Mouse (Mus musculus) A20 (cell line): ENCODE results near the gene 1700011L22Rik.

Experiments
- DNase-seq: peaks from one replicate; pipeline ENCODE4 v3.0.0-alpha.2; 2011; ENCODE audit warnings: low read depth, low spot score

Gene 1700011L22Rik

DNA sequence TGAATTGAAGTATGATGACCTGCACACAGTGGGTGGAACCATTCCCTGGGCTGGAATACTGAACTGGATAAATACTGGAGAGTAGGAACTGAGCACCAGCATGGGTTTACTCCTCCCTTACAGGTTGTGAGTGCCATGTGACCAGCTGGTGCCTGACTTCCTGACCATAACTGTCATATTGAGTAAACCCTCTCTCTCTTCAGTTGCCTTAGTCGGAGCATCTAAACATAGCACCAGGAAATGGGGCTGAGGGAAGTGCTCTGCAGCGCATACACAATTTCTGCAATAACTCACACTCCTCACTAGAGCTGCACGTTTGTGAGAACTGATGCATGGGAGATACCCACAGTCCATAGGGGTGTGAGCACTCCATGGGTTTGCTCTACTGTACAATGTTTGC is 9.1 kb downstream of the 1700011L22Rik start:
- DNase-seq, result no peak

DNA sequence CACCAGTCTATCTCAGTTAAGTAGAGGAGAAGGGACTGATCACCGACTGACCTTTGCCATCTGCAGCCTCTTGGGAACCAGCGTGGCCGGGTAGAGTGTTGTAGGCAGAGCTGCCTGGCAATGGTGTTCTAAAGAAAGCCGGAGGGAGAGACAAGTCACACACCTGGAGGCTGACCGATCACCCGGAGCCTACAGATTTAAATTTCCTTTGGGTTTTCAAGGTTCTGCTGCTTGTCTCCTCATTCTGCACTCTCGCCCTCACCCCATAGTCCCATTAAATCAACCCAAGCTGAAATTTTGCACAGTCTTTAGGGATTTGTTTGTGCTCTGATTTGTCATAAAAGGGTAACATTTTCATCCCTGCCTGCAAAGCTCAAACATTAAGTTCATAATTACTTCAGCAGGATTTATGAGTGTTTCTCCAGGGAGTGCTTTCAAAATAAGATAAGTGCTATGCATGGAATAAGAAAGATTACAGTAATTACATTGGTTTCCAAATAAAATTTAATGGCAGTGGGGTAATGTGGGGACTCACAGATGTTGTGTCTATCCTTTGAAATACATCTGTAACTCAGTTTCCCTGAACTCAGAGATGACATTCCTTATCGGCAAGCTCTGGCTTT is 19.0 kb downstream of the 1700011L22Rik start:
- no peak for DNase-seq

DNA sequence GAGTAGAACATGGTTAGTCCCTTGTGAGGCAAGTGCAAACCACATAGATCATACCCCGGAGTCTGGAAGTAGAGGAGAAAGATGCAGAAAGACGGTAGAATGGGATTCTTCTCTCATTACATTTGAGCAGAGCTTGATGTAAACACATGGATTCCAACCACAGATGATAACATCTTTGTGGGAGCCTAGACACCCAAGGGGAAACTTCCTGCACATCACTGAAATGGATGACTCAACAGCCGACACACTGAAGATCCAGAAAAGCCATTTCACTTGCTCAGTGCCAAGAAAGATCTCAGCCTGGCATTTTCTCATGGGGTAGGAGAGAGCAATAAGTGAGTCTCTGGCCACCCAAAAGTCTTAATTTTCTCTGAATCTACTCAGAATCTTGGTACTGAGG is 20.5 kb downstream of the 1700011L22Rik start:
- DNase-seq, result no peak

DNA sequence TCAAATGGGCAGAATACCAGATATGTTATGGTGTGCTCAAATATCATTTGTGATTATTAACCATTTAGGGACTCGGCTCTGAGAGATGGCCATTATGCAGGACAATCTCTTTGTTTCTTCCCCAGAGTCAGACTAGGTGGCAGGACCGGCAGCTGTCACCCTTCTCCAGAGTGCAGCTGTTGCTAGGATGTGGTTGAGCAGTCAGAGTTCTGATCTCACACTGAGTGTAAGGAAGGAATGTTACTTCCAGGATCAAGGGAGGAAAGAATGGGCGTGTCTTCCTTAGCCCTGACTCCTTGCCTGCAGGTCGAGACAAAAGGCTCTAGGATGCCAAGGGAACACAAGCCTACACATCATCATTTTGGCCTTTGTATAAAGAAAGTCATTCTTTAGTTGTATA is 21.2 kb downstream of the 1700011L22Rik start:
- DNase-seq, result no peak

DNA sequence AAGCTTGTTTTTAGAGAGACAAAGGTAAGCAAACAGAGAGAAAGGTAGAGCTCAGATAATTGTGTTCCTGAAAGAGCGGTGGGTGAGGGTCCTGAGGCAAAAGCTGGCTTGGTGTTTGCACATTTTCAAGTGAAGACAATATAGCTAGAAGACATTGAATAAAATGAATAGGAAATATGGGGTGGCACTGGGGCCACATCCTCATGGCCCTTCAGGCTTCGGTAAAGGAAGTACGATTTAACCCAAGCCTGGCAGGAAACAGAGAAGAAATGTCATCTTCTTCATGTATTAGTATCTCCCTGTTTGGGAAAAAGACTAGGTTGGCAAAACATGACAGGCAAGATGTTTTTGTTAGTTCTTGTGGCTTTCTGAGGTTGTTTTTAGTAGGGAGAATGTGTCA is 22.3 kb downstream of the 1700011L22Rik start:
- no peak for DNase-seq

DNA sequence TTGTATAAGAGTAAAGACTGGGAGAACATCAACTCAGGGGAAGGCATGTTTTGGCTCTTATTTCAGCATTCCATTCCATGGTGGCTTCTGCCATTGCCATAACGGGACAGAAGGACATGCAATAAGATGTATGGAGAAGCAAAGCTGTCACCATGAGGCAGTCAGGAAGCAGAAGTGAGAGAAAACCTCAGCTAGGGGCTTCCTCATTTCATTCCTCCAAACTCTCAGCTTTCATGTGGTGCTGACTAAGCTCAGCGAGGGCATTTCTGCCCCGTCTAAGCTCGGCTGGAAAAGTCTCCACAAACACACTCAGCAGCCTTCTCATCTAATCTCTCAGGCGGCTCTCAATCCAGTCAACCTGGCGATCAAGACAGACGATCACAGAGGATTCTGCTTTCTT is 22.8 kb downstream of the 1700011L22Rik start:
- DNase-seq, result peak; percentile 70

DNA sequence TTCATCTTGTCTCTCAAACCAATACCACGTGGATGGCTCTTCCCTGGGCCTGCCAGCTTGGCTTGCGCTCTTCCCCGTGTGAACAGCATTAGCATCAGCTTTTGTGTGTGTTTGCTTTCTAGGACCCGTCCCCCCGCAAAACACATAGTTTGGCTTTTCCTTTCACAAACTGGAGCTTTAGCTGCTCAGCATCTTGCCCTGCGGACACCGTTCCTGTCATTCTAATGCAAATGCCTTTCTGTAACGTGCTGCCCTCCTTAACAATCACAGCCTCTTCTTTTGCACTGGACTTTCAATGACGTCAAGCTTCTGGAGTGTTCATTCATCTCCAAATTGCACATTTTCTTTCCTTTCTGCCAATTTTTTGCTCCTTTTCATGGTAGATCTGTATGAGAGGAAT is 24.0 kb downstream of the 1700011L22Rik start:
- no peak for DNase-seq

DNA sequence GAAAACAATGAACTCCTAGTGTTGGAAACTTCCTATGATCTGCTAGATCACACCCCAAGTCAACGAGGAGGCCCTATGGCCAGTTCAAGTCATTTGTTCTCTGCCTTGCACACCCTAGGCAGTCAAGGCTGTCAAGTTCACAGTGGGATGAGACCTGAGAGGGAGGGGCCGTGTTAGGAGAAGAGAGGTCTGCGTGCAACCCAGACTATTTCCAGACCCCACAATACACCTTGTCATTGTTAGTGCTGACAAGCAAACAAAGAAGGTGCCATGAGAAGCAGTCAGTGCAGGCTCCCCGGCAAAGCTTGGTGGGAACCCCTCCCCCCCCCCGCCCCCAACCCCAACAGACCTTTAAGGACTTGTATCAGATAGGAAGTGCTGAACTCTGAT is 25.6 kb downstream of the 1700011L22Rik start:
- DNase-seq, result no peak

DNA sequence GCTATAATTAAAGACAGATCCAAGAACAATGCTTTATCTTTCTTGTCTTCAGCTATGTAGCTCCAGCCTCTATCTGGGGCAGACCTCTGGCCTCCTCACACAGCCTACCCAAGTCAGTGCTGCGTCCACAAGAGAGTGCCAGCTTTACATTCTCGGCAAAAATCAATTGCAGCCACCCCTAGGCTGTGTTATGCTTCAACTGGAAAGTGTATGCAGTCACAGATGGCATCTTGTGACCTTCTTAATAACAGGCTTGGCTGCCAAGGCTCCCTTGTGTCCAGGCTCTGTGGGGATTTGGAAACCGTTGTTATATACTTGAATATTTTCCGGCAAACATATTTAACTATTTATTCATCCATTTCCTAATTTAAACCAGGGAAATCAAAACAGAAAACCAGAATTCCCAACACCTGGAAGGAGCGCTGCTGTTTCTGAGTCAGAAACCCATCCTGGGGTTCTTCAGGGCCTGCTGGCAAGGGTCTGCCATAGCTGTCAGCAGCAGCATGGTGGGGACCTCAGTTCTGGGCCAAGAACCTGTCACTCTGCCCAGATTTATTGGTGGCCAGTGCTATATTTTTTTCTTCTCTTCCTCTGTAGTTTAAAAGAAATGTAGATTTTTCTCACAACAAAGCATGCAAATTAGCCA is 26.1 kb downstream of the 1700011L22Rik start:
- no peak for DNase-seq

DNA sequence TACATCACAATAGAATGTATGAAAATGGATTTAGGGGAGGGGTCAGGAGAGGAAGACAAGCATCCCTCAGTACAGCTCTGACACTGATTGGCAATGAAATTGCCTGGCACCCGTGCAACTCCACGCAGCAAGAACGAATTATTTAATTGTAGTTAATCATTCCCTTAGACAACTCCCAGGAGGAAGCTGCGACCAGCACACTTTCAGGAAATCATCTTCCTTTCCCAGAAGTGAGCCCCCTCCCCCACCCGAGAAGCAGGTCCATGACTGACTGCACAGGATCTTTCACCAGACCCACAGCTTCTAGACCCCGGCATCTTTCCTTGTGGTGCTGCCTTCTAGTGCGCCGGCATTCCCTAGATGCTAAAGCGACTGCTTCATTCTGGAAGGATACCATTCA is 36.7 kb downstream of the 1700011L22Rik start:
- DNase-seq, result no peak

DNA sequence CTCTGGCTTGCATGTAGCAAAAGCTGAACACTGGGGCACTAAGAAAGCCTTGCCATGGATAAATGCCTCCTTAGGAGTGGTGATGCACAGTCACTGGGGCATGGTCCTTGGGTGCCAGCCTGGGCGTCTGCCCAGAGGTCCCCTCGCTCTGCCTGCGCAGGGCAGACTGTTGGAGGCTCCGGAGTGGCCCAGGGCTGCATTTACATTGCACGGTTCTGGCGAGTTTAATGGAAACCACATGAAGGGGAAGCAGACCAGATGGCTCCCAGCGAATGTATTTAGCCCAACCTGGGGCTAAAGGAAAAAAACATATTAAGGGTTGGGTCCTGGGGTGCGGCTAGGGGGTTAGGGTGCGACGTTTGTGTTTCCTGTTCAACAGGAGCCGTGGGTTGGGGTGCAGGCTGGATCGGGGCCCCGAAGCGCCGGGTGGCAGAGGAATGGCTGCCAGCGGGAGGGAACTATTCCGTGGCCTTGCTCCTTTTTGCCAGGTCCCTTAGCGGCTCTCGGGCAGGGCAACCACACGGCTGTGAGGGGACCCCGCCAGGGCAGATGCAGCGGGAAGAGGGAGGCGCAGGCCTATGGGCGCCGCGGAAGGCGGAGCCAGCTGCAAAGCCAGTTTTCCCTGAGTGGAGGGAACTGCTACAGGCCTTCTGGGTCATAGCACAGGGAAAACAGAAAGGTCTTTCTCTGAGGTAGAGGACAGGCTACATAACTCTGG is 38.6 kb downstream of the 1700011L22Rik start:
- no peak for DNase-seq

DNA sequence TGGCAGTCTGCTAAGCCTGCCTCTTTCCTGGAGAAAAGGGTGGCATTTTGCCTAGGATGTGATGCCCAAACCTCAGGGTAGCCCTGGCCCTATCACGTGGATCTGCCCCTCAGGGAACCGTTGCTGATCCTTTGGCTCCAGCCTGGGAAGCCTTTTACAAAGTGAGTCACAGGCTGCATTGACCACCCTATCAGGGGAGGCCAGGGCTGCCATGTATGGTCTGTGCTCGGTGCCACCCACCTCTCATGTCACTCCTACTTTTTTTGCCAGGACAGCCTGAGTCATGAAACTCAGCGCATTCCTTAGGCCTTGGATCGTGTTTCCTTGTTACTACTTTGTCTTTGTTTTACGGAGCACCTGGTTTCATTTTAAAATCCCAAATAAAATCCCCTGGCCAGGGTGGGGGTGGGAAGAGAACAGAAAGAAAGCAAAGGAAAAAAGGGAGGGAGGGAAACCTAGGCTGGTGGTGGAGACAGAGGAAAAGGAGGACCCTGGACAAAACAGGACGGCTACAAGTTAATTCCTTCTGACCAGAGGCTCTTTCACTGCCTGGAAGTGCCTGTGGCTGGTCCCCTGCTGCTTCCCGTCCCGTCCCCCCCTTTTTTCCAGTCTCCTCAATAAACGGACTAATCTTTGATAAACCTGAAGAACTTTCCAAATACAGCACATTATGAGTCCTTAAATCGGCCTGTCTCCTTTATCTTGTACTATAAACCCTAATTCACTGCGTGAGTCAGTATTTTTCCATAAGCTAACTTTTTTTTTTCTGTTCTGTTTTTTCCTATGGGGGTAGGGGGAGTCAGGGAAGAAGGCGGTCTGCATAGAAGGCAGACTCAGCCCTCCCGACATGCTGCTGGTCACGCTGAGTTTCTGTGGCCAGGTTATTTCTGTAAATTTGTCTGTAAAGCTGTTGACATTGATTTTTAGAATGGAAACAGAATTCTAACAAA is 39.4 kb downstream of the 1700011L22Rik start:
- DNase-seq, result no peak

DNA sequence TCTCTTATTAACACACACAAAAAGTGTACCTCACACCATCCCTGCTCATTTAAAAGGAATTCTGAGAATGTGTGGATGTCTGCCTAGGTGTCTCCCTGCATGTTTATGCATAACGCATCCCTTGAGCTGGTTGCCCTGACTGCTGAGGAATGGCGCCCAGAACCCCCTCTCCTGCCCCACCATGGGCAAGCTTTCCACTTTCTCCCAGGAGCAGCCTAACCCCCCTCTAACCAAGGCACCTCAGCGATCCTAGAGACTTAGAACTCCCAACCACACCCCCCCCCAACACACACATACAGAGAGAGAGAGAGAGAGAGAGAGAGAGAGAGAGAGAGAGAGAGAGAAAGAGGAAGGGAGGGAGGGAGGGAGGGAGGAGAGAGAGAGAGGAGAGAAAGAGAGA is 40.2 kb downstream of the 1700011L22Rik start:
- no peak for DNase-seq

DNA sequence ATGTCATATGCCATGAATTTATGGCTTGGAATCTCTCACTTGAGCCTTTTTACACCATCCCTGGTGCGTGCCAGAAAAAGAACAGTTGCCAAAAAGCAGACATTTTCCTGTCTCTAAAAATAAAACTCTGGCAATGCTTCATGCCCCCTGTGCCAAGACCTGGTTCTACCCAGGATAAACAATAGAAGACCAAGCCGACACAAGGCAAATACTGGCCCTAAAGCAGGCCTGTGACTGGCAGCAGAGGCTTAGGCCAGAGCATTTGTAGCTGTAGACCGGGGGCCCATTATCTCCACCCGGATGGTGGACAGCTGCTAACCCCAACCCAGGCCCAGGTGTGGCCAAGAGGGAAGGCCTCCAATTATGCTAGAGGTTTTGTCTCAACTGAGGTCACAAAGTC is 41.5 kb downstream of the 1700011L22Rik start:
- no peak for DNase-seq

DNA sequence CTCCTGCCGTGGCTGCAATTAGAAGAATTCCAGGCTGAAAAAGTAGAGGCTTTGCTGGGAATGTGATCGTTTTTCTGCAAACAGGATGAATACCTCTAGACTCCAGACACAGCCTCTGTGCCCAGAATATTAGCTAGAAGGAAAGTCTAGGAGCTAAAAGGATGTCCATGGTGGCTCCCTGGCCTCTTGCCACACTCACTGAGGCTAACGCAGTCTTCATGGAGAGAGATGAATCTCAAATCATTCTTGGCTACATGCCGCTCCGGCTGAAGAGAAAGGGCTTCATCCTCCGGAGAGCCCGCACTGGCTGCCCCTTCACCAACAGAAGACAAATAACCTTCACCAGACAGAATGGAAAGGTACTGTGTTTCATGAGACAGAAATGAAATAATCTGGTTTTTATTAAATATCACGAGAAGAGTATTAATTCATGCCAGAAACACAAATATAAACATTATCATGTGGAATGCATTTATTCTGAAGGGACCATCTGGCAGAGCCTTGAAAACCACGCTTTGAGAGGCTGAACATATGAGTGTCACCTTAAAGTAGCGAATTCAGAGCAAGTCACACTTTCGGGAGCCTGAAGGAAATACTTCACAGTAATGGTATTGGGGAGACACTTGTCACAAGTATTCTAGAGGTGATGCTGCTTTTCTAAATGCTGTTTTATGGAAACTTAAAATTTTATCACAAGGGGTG is 46.8 kb downstream of the 1700011L22Rik start:
- no peak for DNase-seq

DNA sequence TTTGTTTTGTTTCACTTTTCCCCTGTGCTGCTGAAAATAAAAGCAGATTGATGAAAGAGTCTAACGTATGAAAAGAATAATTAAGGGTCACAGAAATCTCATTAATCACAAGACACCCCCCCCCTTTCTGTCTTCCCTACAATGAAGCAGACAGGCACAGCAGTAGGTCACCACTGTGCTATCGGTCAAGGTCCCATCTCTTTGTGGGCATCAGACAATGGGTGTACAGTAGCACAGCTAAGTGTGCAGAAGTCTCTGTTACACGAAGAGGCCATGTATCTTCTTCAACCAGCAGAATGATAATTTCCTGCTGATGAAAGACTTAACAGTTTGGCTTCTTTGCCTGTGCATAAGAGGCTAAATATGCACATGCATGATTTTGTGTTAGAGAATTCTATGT is 49.7 kb downstream of the 1700011L22Rik start:
- no peak for DNase-seq

DNA sequence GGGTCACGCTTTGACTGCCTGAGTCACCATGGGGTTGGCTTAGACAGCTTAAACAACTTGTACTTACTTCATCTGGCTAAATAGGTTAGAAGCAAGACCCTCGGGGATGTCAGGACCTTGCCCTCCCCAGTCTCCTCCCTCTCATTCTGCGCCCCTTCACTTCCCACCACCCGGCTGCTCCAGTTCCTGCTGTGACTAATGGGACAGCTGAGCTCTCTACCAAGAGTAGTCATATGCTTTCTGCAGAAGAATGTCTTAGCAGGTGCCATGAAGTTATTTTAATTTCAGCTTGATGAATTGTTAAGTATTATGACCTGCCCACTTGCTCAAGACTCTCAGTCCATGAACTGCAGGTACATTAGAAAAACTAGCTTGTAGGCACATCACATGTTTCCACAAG is 51.9 kb downstream of the 1700011L22Rik start:
- no peak for DNase-seq

DNA sequence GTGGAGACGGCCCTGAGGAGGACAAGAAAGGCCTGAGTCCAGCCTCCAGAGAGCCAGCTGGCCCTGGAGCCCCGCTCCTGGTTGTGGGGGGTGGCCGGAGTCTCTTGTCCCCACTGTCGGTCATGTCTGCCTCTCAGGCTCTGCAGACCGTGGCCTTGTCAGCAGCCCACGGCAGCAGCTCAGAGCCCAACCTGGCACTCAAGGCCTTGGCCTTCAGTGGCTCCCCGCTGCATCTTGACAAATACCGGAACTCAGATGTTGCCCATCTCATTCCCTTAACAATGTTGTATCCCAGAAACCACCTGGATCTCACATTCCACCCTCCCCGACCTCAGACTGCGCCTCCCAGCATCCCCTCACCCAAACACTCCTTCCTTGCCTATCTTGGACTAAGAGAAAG is 58.3 kb downstream of the 1700011L22Rik start:
- no peak for DNase-seq

DNA sequence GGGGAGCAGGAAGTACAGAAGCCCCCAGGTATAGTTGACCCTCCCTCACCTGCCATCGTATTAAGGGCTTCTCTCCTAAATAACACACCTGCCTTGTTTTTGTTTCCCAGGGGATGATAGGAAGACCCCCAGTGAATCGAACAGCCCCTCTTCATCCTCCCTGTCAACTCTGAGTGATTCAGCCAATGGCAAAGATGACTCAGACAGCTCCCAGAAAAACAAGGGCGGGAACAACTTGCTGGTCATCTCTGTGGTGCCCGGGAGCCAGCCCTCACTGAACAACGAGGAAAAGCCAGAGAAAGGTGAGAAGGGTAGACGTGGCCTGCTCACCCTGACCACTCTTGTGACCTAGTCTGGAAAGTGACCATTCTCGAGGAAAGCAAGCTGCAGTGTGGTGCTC is 62.9 kb downstream of the 1700011L22Rik start:
- DNase-seq, result no peak

DNA sequence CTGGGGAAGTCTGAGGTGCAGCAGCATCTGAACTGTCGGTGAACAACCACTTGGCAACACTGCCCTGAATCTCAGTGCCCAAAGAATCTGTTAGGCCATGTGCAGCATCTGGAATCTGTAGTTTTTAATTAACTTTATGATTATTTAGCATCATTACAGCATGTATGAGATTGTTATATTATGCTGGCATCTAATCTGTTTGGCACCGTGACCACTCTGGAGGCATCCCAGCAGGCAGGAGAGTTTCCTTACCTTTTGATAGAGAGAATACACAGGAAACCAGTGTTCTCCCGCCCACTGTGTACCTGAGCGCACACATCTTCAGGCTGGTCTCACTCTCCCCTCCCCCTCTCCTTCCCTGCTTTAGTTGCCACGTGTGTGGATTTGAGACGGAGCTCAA is 68.7 kb downstream of the 1700011L22Rik start:
- no peak for DNase-seq

DNA sequence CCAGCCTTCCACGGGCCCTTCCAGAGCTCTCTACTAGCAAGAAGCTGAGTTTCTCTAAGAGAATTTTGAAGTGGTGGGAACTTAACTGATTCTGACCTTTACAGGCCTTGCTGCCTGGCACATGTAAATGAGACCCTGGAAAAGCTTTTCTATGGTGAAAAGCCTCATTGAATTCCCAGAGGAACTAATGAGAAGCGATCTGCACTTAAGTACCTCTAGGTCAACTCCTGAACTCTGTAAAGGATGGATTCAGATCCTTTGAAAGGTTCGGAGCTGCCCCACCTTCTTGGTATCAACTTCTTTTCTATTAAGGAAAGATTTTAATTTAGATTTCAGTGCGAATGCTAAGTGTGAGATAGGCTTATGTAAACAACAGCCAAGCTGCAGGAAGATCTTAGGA is 72.4 kb downstream of the 1700011L22Rik start:
- no peak for DNase-seq
